Mouse (Mus musculus): ENCODE results near the gene Marc2.

Gene Marc2

GRCm38 (mm10) chr1:184807627-184808417 lies 38.4 kb downstream of the Marc2 start:
- DNase-seq = no peak

- DNase-seq = no peak
Observed at GRCm38 (mm10) chr1:184807123-184807522, 39.1 kb downstream of the Marc2 start.

- DNase-seq = no peak
Observed at GRCm38 (mm10) chr1:184805749-184806148, 40.5 kb downstream of the Marc2 start.

- DNase-seq = peak; percentile 46 to 79
Observed at GRCm38 (mm10) chr1:184793163-184793876, 52.9 kb downstream of the Marc2 start.

- DNase-seq = peak; percentile 42 to 67
Observed at GRCm38 (mm10) chr1:184791109-184791508, 55.1 kb downstream of the Marc2 start.

GRCm38 (mm10) chr1:184786376-184787151 lies 59.7 kb downstream of the Marc2 start:
- DNase-seq = peak in 1 of 2 experiments; percentile 27

GRCm38 (mm10) chr1:184783641-184784040 lies 62.6 kb downstream of the Marc2 start:
- DNase-seq = no peak

GRCm38 (mm10) chr1:184782161-184782513 lies 64.1 kb downstream of the Marc2 start:
- DNase-seq = peak; percentile 12 to 29

- no peak for DNase-seq
Observed at GRCm38 (mm10) chr1:184781286-184782160, 64.7 kb downstream of the Marc2 start.

- no peak for DNase-seq
Observed at GRCm38 (mm10) chr1:184778157-184778556, 68.1 kb downstream of the Marc2 start.

GRCm38 (mm10) chr1:184777061-184777795 lies 69.0 kb downstream of the Marc2 start:
- DNase-seq = no peak

GRCm38 (mm10) chr1:184775289-184775688 lies 71.0 kb downstream of the Marc2 start:
- DNase-seq = peak; percentile 48 to 70

- no peak for DNase-seq
Observed at GRCm38 (mm10) chr1:184771891-184772249, 74.4 kb downstream of the Marc2 start.

- DNase-seq = peak; percentile 70 to 93
Observed at GRCm38 (mm10) chr1:184771202-184771890, 74.9 kb downstream of the Marc2 start.

- DNase-seq = no peak
Observed at GRCm38 (mm10) chr1:184763866-184764265, 82.4 kb downstream of the Marc2 start.

All from kidney, postnatal 36 days (tissue).